Mouse (Mus musculus) lung, embryonic 14.5 days (tissue): ENCODE results near the gene Dhrs7c. TPM values are rescaled to one million over a fixed set of nuclear protein-coding genes. Genes with fewer than 3 reads are reported as not detected.

Experiments
- ATAC-seq: fragments of 200-750 bp; cut with Nextera tagmentation; 2 replicates; pipeline ENCODE4 v1.8.0; 2017; ENCODE audit warnings: mild to moderate bottlenecking, moderate TSS enrichment, moderate library complexity; ENCODE audit not compliant: insufficient read depth
- DNase-seq: peaks from one replicate; pipeline ENCODE4 v3.0.0-alpha.2; 2015
- H3K27ac ChIP-seq: fragments of 300-500 bp; sonication (generic); 2 replicates; pipeline ENCODE4 v1.5.1; 2014; ENCODE audit warnings: low read depth, mild to moderate bottlenecking, moderate library complexity
- H3K27me3 ChIP-seq: fragments of 300-500 bp; sonication (generic); 2 replicates; pipeline ENCODE4 v1.6.1; 2014; ENCODE audit warnings: low read length, control low read depth; ENCODE audit not compliant: insufficient read depth
- H3K36me3 ChIP-seq: fragments of 300-500 bp; sonication (generic); 2 replicates; pipeline ENCODE4 v1.6.1; 2014; ENCODE audit warnings: control low read depth; ENCODE audit not compliant: insufficient read depth
- H3K4me1 ChIP-seq: fragments of 300-500 bp; sonication (generic); 2 replicates; pipeline ENCODE4 v1.6.1; 2014; ENCODE audit warnings: antibody characterized with exemption, control low read depth; ENCODE audit not compliant: insufficient read depth
- H3K4me2 ChIP-seq: fragments of 300-500 bp; sonication (generic); 2 replicates; pipeline ENCODE4 v1.6.1; 2014; ENCODE audit warnings: mild to moderate bottlenecking
- H3K4me3 ChIP-seq: fragments of 300-500 bp; sonication (generic); 2 replicates; pipeline ENCODE4 v1.5.1; 2014; ENCODE audit warnings: low read depth, low read length
- H3K9ac ChIP-seq: fragments of 300-500 bp; sonication (generic); 2 replicates; pipeline ENCODE4 v1.6.1; 2014
- H3K9me3 ChIP-seq: fragments of 300-500 bp; sonication (generic); 2 replicates; pipeline ENCODE4 v1.6.1; 2016; ENCODE audit warnings: low read depth, low read length, control low read depth
- CTCF ChIP-seq: IDR thresholded peaks from 2 replicates; pipeline ENCODE4 v1.5.1; 2016; ENCODE audit warnings: antibody characterized with exemption, low read depth
- WGBS: fragments of 180-500 bp; shearing (Covaris S2); extraction: QIAGEN DNeasy Blood & Tissue Kit; methylation state at CpG from one replicate; pipeline ENCODE4 v1.1.7; 2014; 5-methylcytosine and 5-hydroxymethylcytosine counted together
- polyA plus RNA-seq: library from polyadenylated mRNA; unstranded; fragments of >200 nt; fragmentation: Nextera tagmentation; extraction: Ambion mirVana; gene quantifications from 2 replicates; pipeline ENCODE4 v1.2.1, GENCODE M21; 2014

Gene Dhrs7c
- polyA plus RNA-seq, 1 experiment from 2014 or later, result not detected

GRCm38 (mm10) chr11:67790182-67790581 lies 7.8 kb upstream of the Dhrs7c start:
- Histone ChIP-seq H3K9ac (no peak overlapping the region), H3K4me1 (no peaks in the 10 kb centered on the region), H3K4me2 (no peak overlapping the region), H3K27me3 (no peaks in the 10 kb centered on the region), H3K27ac (no peak overlapping the region), H3K9me3 (no peaks in the 10 kb centered on the region), H3K4me3 (no peak overlapping the region), H3K36me3 (no peaks in the 10 kb centered on the region)
- no peak for ATAC-seq
- no peak for TF ChIP-seq CTCF
- 70% methylated on average over 11 of the region's 11 CpGs for WGBS
- no peak for DNase-seq

- no peaks in the 10 kb centered on the region for H3K36me3 ChIP-seq
- DNase-seq (no peak), ATAC-seq (no peak)
- no peak overlapping the region for H3K9ac ChIP-seq
- H3K27ac ChIP-seq, result no peak overlapping the region
- no peaks in the 10 kb centered on the region for H3K4me1 ChIP-seq
- H3K9me3 ChIP-seq, result no peaks in the 10 kb centered on the region
- H3K27me3 ChIP-seq, result no peaks in the 10 kb centered on the region
- H3K4me2 ChIP-seq, result no peak overlapping the region
- no peak overlapping the region for H3K4me3 ChIP-seq
- TF ChIP-seq CTCF, result no peak
Observed at GRCm38 (mm10) chr11:67800130-67800723, 2.2 kb downstream of the Dhrs7c start.

- no peak overlapping the region for H3K4me2 ChIP-seq
- TF ChIP-seq CTCF, result no peak
- ATAC-seq, result no peak
Observed at GRCm38 (mm10) chr11:67801169-67801568, 3.2 kb downstream of the Dhrs7c start.

GRCm38 (mm10) chr11:67805538-67805937 lies 7.6 kb downstream of the Dhrs7c start:
- Histone ChIP-seq H3K4me1 (no peaks in the 10 kb centered on the region), H3K36me3 (no peaks in the 10 kb centered on the region), H3K9ac (no peak overlapping the region), H3K4me2 (no peak overlapping the region), H3K9me3 (no peaks in the 10 kb centered on the region), H3K4me3 (no peak overlapping the region), H3K27ac (no peak overlapping the region), H3K27me3 (no peaks in the 10 kb centered on the region)
- peak; percentile 32; the same call in 1 of the 2 replicates for TF ChIP-seq CTCF
- DNase-seq, result no peak
- 97% methylated on average over 1 of the region's 1 CpGs for WGBS
- no peak for ATAC-seq

More at GRCm38 (mm10) chr11:67801169-67801568, 3.2 kb downstream of the Dhrs7c start:
- Histone ChIP-seq H3K4me1 (no peaks in the 10 kb centered on the region), H3K36me3 (no peaks in the 10 kb centered on the region), H3K9ac (no peak overlapping the region), H3K27me3 (no peaks in the 10 kb centered on the region), H3K9me3 (no peaks in the 10 kb centered on the region), H3K27ac (no peak overlapping the region), H3K4me3 (no peak overlapping the region)
- no peak for DNase-seq
- 44% methylated on average over 8 of the region's 8 CpGs for WGBS

GRCm38 (mm10) chr11:67806832-67807597 lies 9.0 kb downstream of the Dhrs7c start:
- no peaks in the 10 kb centered on the region for H3K9me3 ChIP-seq
- TF ChIP-seq CTCF, result no peak
- DNase-seq (no peak), ATAC-seq (no peak)
- H3K4me3 ChIP-seq, result no peak overlapping the region
- no peak overlapping the region for H3K4me2 ChIP-seq
- no peak overlapping the region for H3K27ac ChIP-seq
- no peak overlapping the region for H3K9ac ChIP-seq
- WGBS, result 67% methylated on average over 11 of the region's 11 CpGs
- H3K36me3 ChIP-seq, result no peaks in the 10 kb centered on the region
- H3K4me1 ChIP-seq, result no peaks in the 10 kb centered on the region
- no peaks in the 10 kb centered on the region for H3K27me3 ChIP-seq

- H3K4me1 ChIP-seq, result no peaks in the 10 kb centered on the region
- DNase-seq (no peak), ATAC-seq (no peak)
- H3K27ac ChIP-seq, result no peak overlapping the region
- H3K4me3 ChIP-seq, result no peak overlapping the region
- 79% methylated on average over 5 of the region's 5 CpGs for WGBS
- H3K9me3 ChIP-seq, result no peaks in the 10 kb centered on the region
- no peaks in the 10 kb centered on the region for H3K36me3 ChIP-seq
- H3K4me2 ChIP-seq, result no peak overlapping the region
- H3K27me3 ChIP-seq, result no peaks in the 10 kb centered on the region
- H3K9ac ChIP-seq, result no peak overlapping the region
- no peak for TF ChIP-seq CTCF
Observed at GRCm38 (mm10) chr11:67808051-67808450, 10.1 kb downstream of the Dhrs7c start.

GRCm38 (mm10) chr11:67811535-67811934 lies 13.5 kb downstream of the Dhrs7c start:
- no peak overlapping the region for H3K27ac ChIP-seq
- WGBS, result 74% methylated on average over 6 of the region's 6 CpGs
- no peaks in the 10 kb centered on the region for H3K27me3 ChIP-seq
- H3K4me1 ChIP-seq, result no peaks in the 10 kb centered on the region
- no peak overlapping the region for H3K4me2 ChIP-seq
- peak; percentile 40 for DNase-seq
- no peak overlapping the region for H3K9ac ChIP-seq
- H3K9me3 ChIP-seq, result no peaks in the 10 kb centered on the region
- H3K4me3 ChIP-seq, result no peak overlapping the region
- H3K36me3 ChIP-seq, result no peaks in the 10 kb centered on the region
- no peak for TF ChIP-seq CTCF
- ATAC-seq, result no peak
